Mouse (Mus musculus) embryo, embryonic 9.5 days (tissue): ENCODE data around the gene Prrc2a.

Experiments used
- DNase-seq: peaks from one replicate; pipeline ENCODE4 v3.0.0-alpha.2; 2017; ENCODE audit errors: extremely low spot score

Prrc2a gene

DNA sequence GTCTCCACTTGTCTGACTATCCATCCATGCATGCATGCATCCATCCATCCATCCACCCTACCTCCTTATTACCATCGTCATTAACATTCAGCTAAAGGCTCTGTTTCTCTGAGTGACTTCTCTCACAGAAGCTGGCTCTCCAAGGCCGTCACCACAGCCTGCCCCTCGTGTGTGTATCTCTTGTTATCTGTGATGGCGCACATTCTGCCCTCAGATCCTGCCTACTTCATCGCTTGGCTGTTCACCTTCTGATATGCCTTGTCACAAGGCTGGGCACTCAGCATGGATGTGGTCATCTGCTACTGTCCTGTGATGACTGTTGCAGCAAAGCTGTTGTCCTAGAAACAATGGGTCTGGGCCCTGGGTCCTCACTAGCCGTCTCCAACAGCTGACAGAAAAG, 59.9 kb downstream of the Prrc2a start:
- no peak for DNase-seq

- DNase-seq: no peak
These were observed 60.6 kb downstream of the Prrc2a start for GRCm38 (mm10) chr17:35104079-35104478.

DNA sequence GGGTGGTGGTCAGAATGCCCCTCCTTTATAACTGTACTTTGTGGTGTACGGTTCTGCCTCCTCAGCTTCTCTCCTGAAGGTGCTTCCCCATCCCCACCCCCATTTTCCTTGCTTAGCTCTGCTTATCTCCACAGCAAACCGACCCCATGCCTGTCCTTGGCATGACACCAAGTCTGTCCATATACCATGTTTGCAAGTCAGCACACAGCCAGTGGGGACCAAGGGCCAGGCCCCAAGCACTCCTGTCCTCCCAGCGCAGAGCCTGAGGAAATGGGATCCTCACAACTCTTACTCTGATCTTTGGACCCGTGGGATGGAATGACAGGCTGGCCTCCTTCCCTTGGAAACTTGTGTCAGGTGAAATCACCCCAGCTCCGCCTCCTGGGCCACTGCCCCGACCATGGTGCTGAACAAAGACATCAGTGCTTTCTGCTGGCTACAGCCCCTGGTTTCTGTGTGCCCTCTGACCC, 61.4 kb downstream of the Prrc2a start:
- no peak for DNase-seq

DNA sequence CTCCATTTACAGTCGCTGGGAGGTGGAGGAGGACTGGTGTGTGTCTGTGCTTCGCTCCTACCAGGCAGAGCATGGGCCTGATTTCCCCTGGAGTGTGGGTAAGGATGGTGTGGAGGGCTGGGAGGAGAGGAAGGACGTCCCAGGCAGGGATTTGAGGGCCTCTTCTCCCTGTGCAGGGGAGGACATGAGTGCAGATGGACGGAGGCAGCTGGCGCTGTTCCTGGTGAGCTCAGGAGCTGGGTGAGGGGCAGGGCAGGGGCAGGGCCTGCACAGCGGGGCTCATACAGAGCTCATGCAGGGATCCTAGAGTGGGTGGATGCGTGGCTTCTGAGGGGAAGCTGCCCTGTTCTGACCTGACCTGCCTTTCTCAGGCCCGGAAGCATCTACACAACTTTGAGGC, 62.4 kb downstream of the Prrc2a start:
- DNase-seq: no peak

DNA sequence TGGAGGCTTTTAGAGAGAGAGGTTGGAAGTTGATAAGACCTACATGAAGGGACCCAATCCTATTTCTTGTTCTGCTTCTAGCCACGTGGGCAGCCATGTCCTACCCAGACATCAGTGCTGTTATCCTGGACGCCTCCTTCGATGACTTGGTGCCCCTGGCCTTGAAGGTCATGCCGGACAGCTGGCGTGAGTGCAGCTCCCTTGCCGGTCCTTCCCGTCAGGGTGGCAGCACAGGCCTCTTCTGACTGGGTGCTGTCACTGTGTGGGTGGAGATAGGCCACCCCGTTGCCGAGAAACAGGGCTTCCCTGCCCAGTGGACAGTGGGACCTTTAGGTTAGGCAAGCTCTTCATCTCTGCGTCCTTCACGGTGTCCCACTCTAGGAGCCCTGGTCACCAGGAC, 63.5 kb downstream of the Prrc2a start:
- no peak for DNase-seq

DNA sequence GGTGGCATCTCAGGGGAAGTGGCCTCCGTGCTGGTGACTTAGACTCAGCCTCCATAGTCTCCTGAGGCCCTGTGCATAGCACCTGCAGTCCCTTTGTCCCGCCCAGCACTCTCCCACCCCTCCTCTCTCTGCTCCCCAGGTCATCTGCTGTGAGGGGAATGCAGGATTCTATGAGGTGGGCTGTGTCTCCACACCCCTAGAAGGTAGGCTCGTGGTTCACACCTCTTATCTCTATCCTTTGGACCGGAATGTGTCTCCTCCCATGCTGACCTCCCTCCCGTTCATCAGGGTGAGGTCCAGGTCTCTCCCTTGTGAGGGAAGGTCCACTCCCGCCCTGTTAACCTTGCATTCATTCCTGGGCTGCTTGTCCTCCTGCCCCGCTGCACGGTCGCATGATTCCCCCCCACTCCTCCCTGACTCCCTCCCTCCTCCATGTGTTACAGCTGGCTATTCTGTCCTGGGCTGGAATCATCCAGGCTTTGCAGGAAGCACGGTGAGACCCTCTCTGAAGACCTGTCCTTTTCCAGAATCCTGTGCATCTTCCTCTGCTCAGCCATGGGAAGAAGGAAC, 64.4 kb downstream of the Prrc2a start:
- DNase-seq: no peak
